Mouse (Mus musculus) olfactory bulb, adult 2 months (tissue): ENCODE measurements around the gene Rnf31.

Experiments
- CTCF ChIP-seq: fragments of 200-500 bp; IDR thresholded peaks from 2 replicates; pipeline ENCODE4 v1.5.1; 2012; ENCODE audit warnings: low read depth, mild to moderate bottlenecking, low read length, moderate library complexity; ENCODE audit not compliant: insufficient read depth
- POLR2A ChIP-seq: fragments of 200-500 bp; IDR thresholded peaks from 2 replicates; pipeline ENCODE4 v1.6.1; 2012; ENCODE audit warnings: mild to moderate bottlenecking, low read depth, low read length, moderate library complexity; ENCODE audit not compliant: insufficient read depth

DNA sequence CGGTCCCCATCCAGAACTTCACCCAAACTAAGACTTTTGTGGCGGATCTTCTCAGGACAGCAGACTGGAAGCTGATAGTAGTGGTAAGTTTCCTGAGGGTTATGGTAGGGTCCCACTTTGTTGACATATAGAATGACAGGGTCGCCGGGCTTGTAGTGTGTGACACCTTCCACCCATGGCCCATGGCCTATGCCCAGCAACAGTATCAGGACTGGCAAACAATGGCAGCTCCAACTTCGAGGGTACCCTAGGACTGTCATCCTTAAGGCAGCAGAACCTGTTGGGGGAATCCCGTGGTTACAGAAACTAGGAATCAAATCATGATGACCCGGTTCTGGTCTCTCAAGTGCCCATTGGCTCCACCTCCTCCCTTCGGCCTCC lies 51.2 kb downstream of the Rnf31 start:
- TF ChIP-seq POLR2A: no peak
- no peak for TF ChIP-seq CTCF
